Mouse (Mus musculus): ENCODE data around the gene Klre1. TPM values are rescaled to one million over a fixed set of nuclear protein-coding genes. Genes with fewer than 3 reads are reported as not detected.
A peak's percentile ranks its signal among the peaks of the same experiment; 100 is the strongest.

Gene Klre1
- not detected in 2 replicates for polyA plus RNA-seq (2015; fragmentation: Nextera tagmentation; extraction: Ambion mirVana)

DNA sequence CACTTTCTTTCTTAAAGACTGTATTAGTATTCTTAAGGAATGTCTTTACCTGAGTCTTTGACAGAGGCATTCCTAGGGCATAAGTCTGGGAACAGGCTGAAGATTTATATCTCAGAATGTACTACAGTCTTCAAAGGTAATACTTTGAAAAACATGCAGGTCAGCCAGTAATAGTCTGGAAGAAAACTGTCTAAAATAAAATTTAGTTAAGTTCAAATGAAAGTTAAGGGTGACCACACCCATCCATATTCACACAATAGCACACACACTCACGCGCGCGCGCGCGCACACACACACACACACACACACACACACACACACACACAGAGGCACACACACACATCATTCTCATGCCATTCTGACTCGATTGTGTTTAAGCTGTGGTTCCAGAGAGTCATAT, at the start of gene Klre1:
Klre1 (plus strand) TSS at position 301 of the 400 bp plus-strand sequence.
- no peaks in the 10 kb centered on the region for H3K36me3 ChIP-seq (ENCODE audit: control insufficient read depth, insufficient read depth)
- no peaks in the 10 kb centered on the region for H3K9me3 ChIP-seq (replicated peaks; ENCODE audit: control insufficient read depth, low read length)
- no peaks in the 10 kb centered on the region for H3K4me1 ChIP-seq (ENCODE audit: control insufficient read depth, insufficient read depth, low read length)
- no peaks in the 10 kb centered on the region for H3K27me3 ChIP-seq (ENCODE audit: control insufficient read depth, insufficient read depth, low read length)
- H3K9ac ChIP-seq (ENCODE audit: low read length) = no peak within 1 kb of the TSS
- ATAC-seq (replicated peaks; ENCODE audit: extremely low read depth, insufficient read depth, low FRiP score) = no peak
- H3K4me3 ChIP-seq (ENCODE audit: low read length) = no peak within 1 kb of the TSS
- H3K4me2 ChIP-seq (ENCODE audit: low read depth, low read length) = no peak within 1 kb of the TSS
- no peak within 1 kb of the TSS for H3K27ac ChIP-seq (ENCODE audit: low read length)
- WGBS = 92% methylated on average over 8 of the region's 8 CpGs

DNA sequence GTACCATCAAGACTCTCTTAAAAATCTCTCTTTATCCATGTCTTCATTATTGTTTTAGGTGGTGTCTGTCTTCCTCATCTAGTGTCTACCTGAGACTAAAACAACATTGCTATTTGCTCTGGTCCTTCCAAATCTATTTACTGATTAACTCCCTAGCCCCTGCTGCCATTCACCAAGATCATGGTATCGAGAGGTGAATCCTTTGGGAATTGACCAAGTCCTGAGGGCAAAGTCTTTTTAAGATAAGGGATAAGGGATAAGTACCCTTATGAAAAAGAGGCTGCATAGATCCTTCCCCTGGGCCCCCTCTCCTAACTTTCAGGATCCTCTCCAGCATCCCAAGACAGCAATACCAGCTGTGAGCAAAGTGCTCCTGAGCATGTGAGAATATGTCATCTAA, 48.1 kb upstream of the Klre1 start:
- Histone ChIP-seq H3K27ac (ENCODE audit: low read length) (no peak overlapping the region), H3K4me1 (ENCODE audit: control insufficient read depth, insufficient read depth, low read length) (peaks cover 11% of the 10 kb centered on the region), H3K9ac (ENCODE audit: low read length) (no peak overlapping the region), H3K27me3 (ENCODE audit: control insufficient read depth, insufficient read depth, low read length) (no peaks in the 10 kb centered on the region), H3K36me3 (ENCODE audit: control insufficient read depth, insufficient read depth) (no peaks in the 10 kb centered on the region), H3K9me3 (replicated peaks; ENCODE audit: control insufficient read depth, low read length) (no peaks in the 10 kb centered on the region), H3K4me2 (ENCODE audit: low read depth, low read length) (no peak overlapping the region), H3K4me3 (ENCODE audit: low read length) (no peak overlapping the region)
- WGBS = 59% methylated on average over 1 of the region's 1 CpGs
- ATAC-seq (replicated peaks; ENCODE audit: extremely low read depth, insufficient read depth, low FRiP score) = no peak

DNA sequence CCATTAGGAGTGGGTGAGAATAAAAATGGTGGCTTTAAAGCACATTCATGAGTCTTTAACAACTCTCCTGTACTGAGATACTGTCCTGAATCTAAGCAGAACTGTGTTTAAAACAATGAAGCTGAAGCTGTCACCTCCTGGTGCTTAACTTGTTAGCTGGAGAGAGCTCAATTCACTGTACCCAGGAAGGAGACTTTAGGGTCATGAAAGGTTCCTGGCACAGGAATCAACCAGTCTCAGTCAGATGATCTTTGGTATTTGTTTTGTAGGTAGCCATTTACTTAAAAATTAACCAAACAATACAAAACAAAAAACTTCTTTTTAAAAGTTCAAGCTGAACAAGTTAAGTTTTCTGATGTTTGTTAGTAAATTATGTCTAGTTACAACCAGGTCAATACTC, 47.4 kb upstream of the Klre1 start:
- ATAC-seq (replicated peaks; ENCODE audit: extremely low read depth, insufficient read depth, low FRiP score) = no peak
- Histone ChIP-seq H3K27me3 (ENCODE audit: control insufficient read depth, insufficient read depth, low read length) (no peaks in the 10 kb centered on the region), H3K36me3 (ENCODE audit: control insufficient read depth, insufficient read depth) (no peaks in the 10 kb centered on the region), H3K4me3 (ENCODE audit: low read length) (no peak overlapping the region), H3K27ac (ENCODE audit: low read length) (no peak overlapping the region), H3K4me2 (ENCODE audit: low read depth, low read length) (no peak overlapping the region), H3K9ac (ENCODE audit: low read length) (no peak overlapping the region), H3K4me1 (ENCODE audit: control insufficient read depth, insufficient read depth, low read length) (peaks cover 18% of the 10 kb centered on the region), H3K9me3 (replicated peaks; ENCODE audit: control insufficient read depth, low read length) (no peaks in the 10 kb centered on the region)

DNA sequence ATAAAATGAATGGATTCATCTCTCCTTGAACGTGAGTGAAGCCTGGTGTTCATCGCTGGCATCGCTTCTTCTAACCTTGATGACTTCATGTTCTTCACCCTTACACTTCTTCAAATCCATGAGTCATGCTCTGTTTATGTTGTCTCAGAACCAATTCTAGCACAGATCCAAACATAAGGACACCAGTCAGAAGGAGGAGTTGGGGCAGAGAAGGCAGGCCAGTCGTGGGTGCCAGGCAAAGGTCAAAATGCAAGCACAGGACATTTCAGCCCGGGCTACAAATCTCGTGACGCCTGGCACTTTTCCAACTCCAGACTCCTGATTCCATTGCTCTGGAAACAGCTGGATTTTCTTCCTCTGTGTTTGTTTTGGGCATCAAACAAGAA, 45.2 kb upstream of the Klre1 start:
- peak overlapping the region; percentile 78 for H3K9ac ChIP-seq (ENCODE audit: low read length)
- H3K27ac ChIP-seq (ENCODE audit: low read length) = peak overlapping the region; percentile 67; the same call in 1 of the 2 replicates
- no peaks in the 10 kb centered on the region for H3K9me3 ChIP-seq (replicated peaks; ENCODE audit: control insufficient read depth, low read length)
- ATAC-seq (replicated peaks; ENCODE audit: extremely low read depth, insufficient read depth, low FRiP score) = no peak
- H3K27me3 ChIP-seq (ENCODE audit: control insufficient read depth, insufficient read depth, low read length) = no peaks in the 10 kb centered on the region
- peak overlapping the region; percentile 71 for H3K4me3 ChIP-seq (ENCODE audit: low read length)
- no peaks in the 10 kb centered on the region; the same call in 1 of the 2 replicates for H3K36me3 ChIP-seq (ENCODE audit: control insufficient read depth, insufficient read depth)
- H3K4me2 ChIP-seq (ENCODE audit: low read depth, low read length) = peak overlapping the region; percentile 88
- H3K4me1 ChIP-seq (ENCODE audit: control insufficient read depth, insufficient read depth, low read length) = peaks cover 25% of the 10 kb centered on the region
- WGBS = 30% methylated on average over 7 of the region's 7 CpGs

DNA sequence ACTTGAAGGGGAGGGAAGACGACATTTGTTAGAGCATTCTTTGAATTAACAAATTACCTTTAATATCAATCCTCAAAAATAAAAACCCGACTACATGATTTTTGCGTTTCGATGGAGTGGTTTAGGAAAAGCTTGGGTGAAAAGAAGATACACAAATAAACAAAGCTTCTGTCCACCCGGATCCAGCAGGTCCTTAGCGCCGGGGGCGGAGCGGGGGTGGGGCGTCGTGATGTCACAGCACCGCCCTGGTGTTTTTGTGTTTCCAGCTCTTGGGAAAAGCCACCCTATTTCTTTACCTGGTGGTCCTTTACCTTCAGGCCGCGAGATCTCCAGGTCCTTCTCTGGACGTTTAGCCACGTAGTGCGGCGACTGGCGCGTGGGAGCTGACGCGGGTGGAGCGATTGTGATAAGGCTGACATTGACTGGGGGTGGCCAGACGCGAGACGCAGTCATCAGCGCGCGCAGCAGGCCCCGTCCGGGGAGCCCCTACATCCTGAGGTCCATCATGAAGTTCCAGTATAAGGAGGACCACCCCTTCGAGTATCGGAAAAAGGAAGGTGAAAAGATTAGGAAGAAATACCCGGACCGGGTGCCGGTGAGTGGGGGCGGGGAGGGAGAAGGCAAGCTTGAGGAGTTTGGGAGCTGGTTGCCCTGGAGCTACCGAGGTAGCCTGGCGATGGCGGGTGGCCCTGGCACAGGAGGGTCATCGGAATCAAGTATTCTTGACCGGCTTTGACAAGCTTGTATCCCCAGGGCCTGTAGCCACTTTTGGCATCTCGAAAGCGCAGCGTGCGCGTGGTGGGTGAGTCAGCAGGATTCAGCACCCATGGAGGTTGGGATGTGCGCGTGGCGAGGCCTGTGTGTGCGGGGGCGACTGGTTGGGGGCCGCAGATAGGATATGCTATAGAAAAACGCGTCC, 44.5 kb upstream of the Klre1 start, which contains the start of gene Gabarapl1:
Gabarapl1 (plus strand) TSS at position 219 of the 919 bp plus-strand sequence.
- H3K4me1 ChIP-seq (ENCODE audit: control insufficient read depth, insufficient read depth, low read length) = peaks cover 25% of the 10 kb centered on the region
- H3K4me3 ChIP-seq (ENCODE audit: low read length) = peak within 1 kb of the TSS; percentile 71
- H3K36me3 ChIP-seq (ENCODE audit: control insufficient read depth, insufficient read depth) = peaks cover 3% of the 10 kb centered on the region; the same call in 1 of the 2 replicates
- no peaks in the 10 kb centered on the region for H3K9me3 ChIP-seq (replicated peaks; ENCODE audit: control insufficient read depth, low read length)
- H3K27ac ChIP-seq (ENCODE audit: low read length) = peak within 1 kb of the TSS; percentile 67
- peak within 1 kb of the TSS; percentile 78 for H3K9ac ChIP-seq (ENCODE audit: low read length)
- no peaks in the 10 kb centered on the region for H3K27me3 ChIP-seq (ENCODE audit: control insufficient read depth, insufficient read depth, low read length)
- ATAC-seq (replicated peaks; ENCODE audit: extremely low read depth, insufficient read depth, low FRiP score) = peak; percentile 84
- peak within 1 kb of the TSS; percentile 88 for H3K4me2 ChIP-seq (ENCODE audit: low read depth, low read length)
- WGBS = under 1% methylated on average over 55 of the region's 55 CpGs

DNA sequence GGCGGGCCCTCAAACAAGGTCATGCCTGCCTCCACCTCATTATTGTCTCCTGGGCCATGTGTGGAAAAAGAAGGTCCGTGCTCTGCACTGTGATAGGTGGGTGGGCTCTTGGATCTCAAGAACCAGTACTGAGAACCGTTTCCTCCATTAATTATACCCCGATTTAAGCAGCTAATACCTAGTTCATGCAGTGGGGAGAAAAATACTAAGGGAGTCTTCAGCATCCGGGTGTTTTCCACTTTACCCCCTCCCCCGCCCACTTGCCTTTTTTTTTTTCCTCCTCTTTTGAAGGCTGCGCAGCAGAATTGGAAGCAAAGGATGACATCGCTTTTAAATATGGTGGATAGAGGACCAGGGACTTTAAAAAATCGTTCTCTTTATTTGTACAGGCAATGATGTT, 43.6 kb upstream of the Klre1 start:
- Histone ChIP-seq H3K4me3 (ENCODE audit: low read length) (peak overlapping the region; percentile 71), H3K27ac (ENCODE audit: low read length) (peak overlapping the region; percentile 67), H3K4me1 (ENCODE audit: control insufficient read depth, insufficient read depth, low read length) (peaks cover 25% of the 10 kb centered on the region), H3K9me3 (replicated peaks; ENCODE audit: control insufficient read depth, low read length) (no peaks in the 10 kb centered on the region), H3K36me3 (ENCODE audit: control insufficient read depth, insufficient read depth) (peaks cover 12% of the 10 kb centered on the region), H3K4me2 (ENCODE audit: low read depth, low read length) (peak overlapping the region; percentile 88), H3K27me3 (ENCODE audit: control insufficient read depth, insufficient read depth, low read length) (no peaks in the 10 kb centered on the region), H3K9ac (ENCODE audit: low read length) (peak overlapping the region; percentile 78)
- ATAC-seq (replicated peaks; ENCODE audit: extremely low read depth, insufficient read depth, low FRiP score) = no peak
- 15% methylated on average over 9 of the region's 9 CpGs for WGBS

DNA sequence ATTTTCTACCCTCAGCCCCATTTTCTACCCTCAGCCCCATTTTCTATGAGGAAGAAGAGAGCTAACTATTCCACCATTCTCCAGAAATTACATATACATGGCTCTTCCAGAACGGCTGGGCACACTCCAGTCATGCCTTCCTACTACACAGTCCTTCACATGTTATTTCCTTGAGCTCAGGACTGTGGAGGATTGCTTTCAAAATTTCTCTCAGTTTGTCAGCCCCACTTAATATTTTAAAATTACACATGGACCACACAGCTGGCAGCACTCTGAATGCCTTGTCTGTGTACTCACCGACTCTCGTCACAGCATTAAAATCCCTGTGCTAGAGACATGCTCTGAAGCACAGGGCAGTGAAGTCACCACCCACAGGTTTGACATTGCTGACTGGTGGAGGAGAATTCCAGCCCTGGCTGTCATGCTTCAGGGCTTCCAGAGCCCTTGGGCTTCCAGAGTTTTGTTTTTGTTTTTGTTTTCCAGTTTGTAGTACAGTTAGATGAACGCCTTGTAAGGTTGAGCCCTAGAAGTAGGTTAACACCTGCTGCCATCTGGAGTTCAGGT, 43.0 kb upstream of the Klre1 start:
- Histone ChIP-seq H3K27ac (ENCODE audit: low read length) (peak overlapping the region; percentile 11), H3K4me3 (ENCODE audit: low read length) (peak overlapping the region; percentile 71), H3K4me2 (ENCODE audit: low read depth, low read length) (peak overlapping the region; percentile 88), H3K36me3 (ENCODE audit: control insufficient read depth, insufficient read depth) (peaks cover 18% of the 10 kb centered on the region), H3K27me3 (ENCODE audit: control insufficient read depth, insufficient read depth, low read length) (no peaks in the 10 kb centered on the region), H3K9me3 (replicated peaks; ENCODE audit: control insufficient read depth, low read length) (no peaks in the 10 kb centered on the region), H3K4me1 (ENCODE audit: control insufficient read depth, insufficient read depth, low read length) (peaks cover 25% of the 10 kb centered on the region), H3K9ac (ENCODE audit: low read length) (peak overlapping the region; percentile 78)
- 43% methylated on average over 4 of the region's 4 CpGs for WGBS
- no peak for ATAC-seq (replicated peaks; ENCODE audit: extremely low read depth, insufficient read depth, low FRiP score)

DNA sequence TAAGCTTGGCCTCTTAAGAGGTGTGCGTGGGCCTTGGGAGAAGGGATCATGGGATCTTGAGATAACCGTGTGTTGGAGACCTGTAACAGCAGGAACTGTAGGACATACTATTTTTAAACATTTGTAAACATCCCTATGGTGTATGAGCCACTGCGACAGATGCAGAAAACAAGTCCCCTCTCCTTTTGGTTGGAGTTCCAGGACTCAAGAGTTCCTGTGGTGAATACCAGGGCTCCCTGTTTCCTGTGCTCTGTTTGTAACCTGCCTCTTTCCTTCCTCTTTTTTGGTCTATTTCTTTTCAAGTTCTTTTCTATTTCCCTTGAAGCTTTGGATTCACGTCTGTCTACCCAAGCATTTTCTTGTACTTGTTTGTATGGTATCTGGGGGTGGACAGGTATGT, 42.0 kb upstream of the Klre1 start:
- no peaks in the 10 kb centered on the region for H3K9me3 ChIP-seq (replicated peaks; ENCODE audit: control insufficient read depth, low read length)
- 35% methylated on average over 4 of the region's 4 CpGs for WGBS
- ATAC-seq (replicated peaks; ENCODE audit: extremely low read depth, insufficient read depth, low FRiP score) = no peak
- no peak overlapping the region for H3K9ac ChIP-seq (ENCODE audit: low read length)
- H3K27me3 ChIP-seq (ENCODE audit: control insufficient read depth, insufficient read depth, low read length) = no peaks in the 10 kb centered on the region
- H3K4me1 ChIP-seq (ENCODE audit: control insufficient read depth, insufficient read depth, low read length) = peaks cover 25% of the 10 kb centered on the region
- H3K4me3 ChIP-seq (ENCODE audit: low read length) = no peak overlapping the region; the same call in 1 of the 2 replicates
- H3K27ac ChIP-seq (ENCODE audit: low read length) = no peak overlapping the region
- H3K4me2 ChIP-seq (ENCODE audit: low read depth, low read length) = peak overlapping the region; percentile 88; the same call in 1 of the 2 replicates
- H3K36me3 ChIP-seq (ENCODE audit: control insufficient read depth, insufficient read depth) = peaks cover 27% of the 10 kb centered on the region

DNA sequence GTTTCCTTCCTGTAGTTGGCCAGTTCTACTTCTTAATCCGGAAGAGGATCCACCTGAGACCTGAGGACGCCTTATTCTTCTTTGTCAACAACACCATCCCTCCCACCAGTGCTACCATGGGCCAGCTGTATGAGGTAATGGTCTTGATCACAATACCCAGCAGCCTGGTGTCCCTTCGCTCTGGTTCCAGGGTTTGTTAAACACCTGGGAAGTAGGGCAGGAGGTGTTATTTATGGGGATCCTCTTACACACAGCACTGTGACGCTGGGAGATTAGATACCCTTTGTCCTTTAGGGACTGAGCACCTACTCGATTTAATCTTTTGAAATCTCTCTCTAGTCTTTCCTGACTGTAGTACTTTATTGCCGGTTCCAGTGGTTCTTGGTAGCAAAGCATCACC, 39.1 kb upstream of the Klre1 start:
- Histone ChIP-seq H3K4me1 (ENCODE audit: control insufficient read depth, insufficient read depth, low read length) (peaks cover 21% of the 10 kb centered on the region), H3K4me2 (ENCODE audit: low read depth, low read length) (no peak overlapping the region), H3K27me3 (ENCODE audit: control insufficient read depth, insufficient read depth, low read length) (no peaks in the 10 kb centered on the region), H3K4me3 (ENCODE audit: low read length) (no peak overlapping the region), H3K9ac (ENCODE audit: low read length) (no peak overlapping the region), H3K27ac (ENCODE audit: low read length) (no peak overlapping the region), H3K9me3 (replicated peaks; ENCODE audit: control insufficient read depth, low read length) (no peaks in the 10 kb centered on the region), H3K36me3 (ENCODE audit: control insufficient read depth, insufficient read depth) (peaks cover 39% of the 10 kb centered on the region)
- WGBS = 82% methylated on average over 6 of the region's 6 CpGs
- ATAC-seq (replicated peaks; ENCODE audit: extremely low read depth, insufficient read depth, low FRiP score) = no peak
